Mouse (Mus musculus): ENCODE results near the gene Pola2.

GRCm38 (mm10) chr19:5891521-5892258 is 72.3 kb downstream of the Pola2 start:
- TF ChIP-seq CTCF (IDR thresholded peaks at IDR 0.05; ENCODE audit: control insufficient read depth, insufficient read depth, insufficient read length): no peak
- TF ChIP-seq MYOG (IDR thresholded peaks at IDR 0.05; ENCODE audit: control insufficient read depth, extremely low read depth, insufficient read length): no peak
- no peak for TF ChIP-seq USF1 (IDR thresholded peaks at IDR 0.05; ENCODE audit: low read depth)
